Mouse (Mus musculus) CH12.LX (cell line): ENCODE data around the gene Galnt9. TPM values are rescaled to one million over a fixed set of nuclear protein-coding genes. Genes with fewer than 3 reads are reported as not detected.

Experiments
- DNase-seq: peaks from one replicate; pipeline ENCODE4 v3.0.0-alpha.2; 2013; ENCODE audit errors: extremely low read depth
- H3K27ac ChIP-seq: 2 replicates; pipeline ENCODE4 v1.5.1; 2012; ENCODE audit warnings: low read depth, mild to moderate bottlenecking, control low read depth, moderate library complexity; ENCODE audit not compliant: insufficient read depth
- H3K27me3 ChIP-seq: replicated peaks from 2 replicates; pipeline ENCODE3; 2012; ENCODE audit warnings: inconsistent platforms
- H3K36me3 ChIP-seq, 2 experiments: replicated peaks in 1 of 2; 2 replicates each; pipeline versions ENCODE3 to v1.6.1; 2012; ENCODE audit warnings: inconsistent platforms in 1 of 2, low read length in 1 of 2, mild to moderate bottlenecking in 1 of 2, mixed read lengths in 1 of 2, moderate library complexity in 1 of 2; ENCODE audit not compliant: control insufficient read depth in 1 of 2, insufficient read depth in 1 of 2
- H3K4me1 ChIP-seq, 2 experiments: 2 replicates each; pipeline ENCODE4 v1.6.1; 2012; ENCODE audit warnings: inconsistent platforms in 1 of 2, moderate library complexity in 1 of 2; ENCODE audit not compliant: insufficient read depth in 2 of 2, control insufficient read depth in 1 of 2
- H3K4me2 ChIP-seq: 2 replicates; pipeline ENCODE4 v1.6.1; 2012; ENCODE audit warnings: low read depth, mild to moderate bottlenecking, control low read depth; ENCODE audit not compliant: poor library complexity, insufficient read depth, severe bottlenecking
- H3K4me3 ChIP-seq, 3 experiments: fragments of 150-350 bp in 1 of 3; sonication (generic) in 1 of 3; replicated peaks in 1 of 3; 2 replicates each; pipeline versions ENCODE3 to v1.5.1; 2011 to 2012; ENCODE audit warnings: low read depth in 2 of 3, low read length in 2 of 3, mild to moderate bottlenecking in 2 of 3, moderate library complexity in 2 of 3, control low read depth in 1 of 3, improper control_type of control experiment in 1 of 3, inconsistent platforms in 1 of 3, mixed read lengths in 1 of 3; ENCODE audit not compliant: poor library complexity in 1 of 3
- H3K79me2 ChIP-seq: replicated peaks from 2 replicates; pipeline ENCODE4 v1.6.1; 2012; ENCODE audit warnings: mild to moderate bottlenecking, moderate library complexity; ENCODE audit not compliant: control insufficient read depth, poor library complexity, insufficient read depth, severe bottlenecking; ENCODE audit errors: extremely low read depth
- H3K9ac ChIP-seq: 2 replicates; pipeline ENCODE4 v1.6.1; 2012; ENCODE audit warnings: low read depth, mild to moderate bottlenecking, control low read depth, moderate library complexity; ENCODE audit not compliant: insufficient read depth
- H3K9me3 ChIP-seq: replicated peaks from 2 replicates; pipeline ENCODE3; 2012; ENCODE audit warnings: low read length, inconsistent platforms, mixed read lengths
- BHLHE40 ChIP-seq: IDR thresholded peaks from 2 replicates; pipeline ENCODE4 v1.6.1; 2011; ENCODE audit warnings: mild to moderate bottlenecking, low read depth, low read length, improper control_type of control experiment
- CHD1 ChIP-seq: IDR thresholded peaks from 2 replicates; pipeline ENCODE4 v1.6.1; 2012; ENCODE audit warnings: low read depth, low read length, improper control_type of control experiment, inconsistent platforms
- CTCF ChIP-seq, 2 experiments: IDR thresholded peaks in 1 of 2; conservative IDR thresholded peaks in 1 of 2; 2 replicates each; pipeline ENCODE4 v1.5.1; 2011 to 2012; ENCODE audit warnings: low read depth in 2 of 2, low read length in 2 of 2, improper control_type of control experiment in 1 of 2, inconsistent platforms in 1 of 2, mild to moderate bottlenecking in 1 of 2, moderate library complexity in 1 of 2
- E2F4 ChIP-seq: IDR thresholded peaks from 2 replicates; pipeline ENCODE4 v1.6.1; 2011; ENCODE audit warnings: low read depth, low read length, improper control_type of control experiment; ENCODE audit not compliant: insufficient replicate concordance
- ELF1 ChIP-seq: IDR thresholded peaks from 2 replicates; pipeline ENCODE4 v1.6.1; 2014; ENCODE audit warnings: low read depth, mild to moderate bottlenecking, inconsistent platforms, low read length, improper control_type of control experiment
- EP300 ChIP-seq: IDR thresholded peaks from 2 replicates; pipeline ENCODE4 v1.6.1; 2011; ENCODE audit warnings: low read length, improper control_type of control experiment
- GABPA ChIP-seq: IDR thresholded peaks from 2 replicates; pipeline ENCODE4 v1.6.1; 2012; ENCODE audit warnings: low read depth, low read length, improper control_type of control experiment, inconsistent platforms; ENCODE audit not compliant: insufficient replicate concordance
- JUN ChIP-seq: IDR thresholded peaks from 2 replicates; pipeline ENCODE4 v1.6.1; 2011; ENCODE audit warnings: low read depth, mild to moderate bottlenecking, low read length, improper control_type of control experiment, moderate library complexity; ENCODE audit not compliant: insufficient read depth
- JUND ChIP-seq: conservative IDR thresholded peaks from 2 replicates; pipeline ENCODE4 v1.6.1; 2011; ENCODE audit warnings: low read depth, low read length, improper control_type of control experiment
- KAT2A ChIP-seq: IDR thresholded peaks from 2 replicates; pipeline ENCODE4 v1.6.1; 2012; ENCODE audit warnings: low read length, improper control_type of control experiment, inconsistent platforms; ENCODE audit not compliant: insufficient replicate concordance
- MEF2A ChIP-seq: IDR thresholded peaks from 2 replicates; pipeline ENCODE4 v1.6.1; 2014; ENCODE audit warnings: low read depth, mild to moderate bottlenecking, inconsistent platforms, low read length, improper control_type of control experiment, borderline replicate concordance
- MXI1 ChIP-seq: IDR thresholded peaks from 2 replicates; pipeline ENCODE4 v1.6.1; 2011; ENCODE audit warnings: mild to moderate bottlenecking, low read depth, low read length, improper control_type of control experiment
- PAX5 ChIP-seq: IDR thresholded peaks from 2 replicates; pipeline ENCODE4 v1.6.1; 2012; ENCODE audit warnings: low read length, inconsistent platforms, mixed read lengths
- POLR2AphosphoS2 ChIP-seq: IDR thresholded peaks from 2 replicates; pipeline ENCODE4 v1.6.1; 2011; ENCODE audit warnings: low read depth, low read length, improper control_type of control experiment
- RCOR1 ChIP-seq: conservative IDR thresholded peaks from 2 replicates; pipeline ENCODE4 v1.6.1; 2012; ENCODE audit warnings: low read depth, mild to moderate bottlenecking, inconsistent platforms, low read length, improper control_type of control experiment
- SMC3 ChIP-seq: IDR thresholded peaks from 2 replicates; pipeline ENCODE4 v1.6.1; 2011; ENCODE audit warnings: low read depth, low read length, improper control_type of control experiment
- TBP ChIP-seq: conservative IDR thresholded peaks from 2 replicates; pipeline ENCODE4 v1.6.1; 2011; ENCODE audit warnings: low read depth, low read length, improper control_type of control experiment
- USF1 ChIP-seq: IDR thresholded peaks from 2 replicates; pipeline ENCODE4 v1.6.1; 2014; ENCODE audit warnings: low read depth, mild to moderate bottlenecking, inconsistent platforms, low read length, improper control_type of control experiment
- ZNF384 ChIP-seq: IDR thresholded peaks from 2 replicates; pipeline ENCODE4 v1.6.1; 2012; ENCODE audit warnings: low read depth, low read length, improper control_type of control experiment, inconsistent platforms
- dilution Hi-C: fragments of 300-500 bp; cut with MboI; formaldehyde crosslinking; loops from 2 replicates; pipeline ENCODE4 v1.14.3; 2020; ENCODE audit warnings: low sequenced_read_pairs; ENCODE audit not compliant: extremely low pct_unique_long_range_greater_than_20kb, extremely low pct_ligation_motif_present
- in situ Hi-C: fragments of 300-500 bp; cut with MboI; formaldehyde crosslinking; loops from 3 replicates; pipeline ENCODE4 v1.14.3; 2019; ENCODE audit warnings: low sequenced_read_pairs, low pct_ligation_motif_present, low pct_unique_long_range_greater_than_20kb, mixed read lengths
- polyA plus RNA-seq: library from polyadenylated mRNA; unstranded; fragments of >175 nt; gene quantifications from 2 replicates; pipeline ENCODE4 v1.2.1, GENCODE M21; 2012; ENCODE audit warnings: low read depth; ENCODE audit not compliant: insufficient read length
- total RNA-seq, 2 experiments: library from RNA; depleted of rRNA; stranded (reverse); fragments of 300-350 nt in 1 of 2; fragments of >200 nt in 1 of 2; gene quantifications; 2 replicates each; pipeline ENCODE4 v1.2.3; 2012 to 2014

The Galnt9 gene
- total and polyA plus RNA-seq, 3 experiments = not detected

DNA sequence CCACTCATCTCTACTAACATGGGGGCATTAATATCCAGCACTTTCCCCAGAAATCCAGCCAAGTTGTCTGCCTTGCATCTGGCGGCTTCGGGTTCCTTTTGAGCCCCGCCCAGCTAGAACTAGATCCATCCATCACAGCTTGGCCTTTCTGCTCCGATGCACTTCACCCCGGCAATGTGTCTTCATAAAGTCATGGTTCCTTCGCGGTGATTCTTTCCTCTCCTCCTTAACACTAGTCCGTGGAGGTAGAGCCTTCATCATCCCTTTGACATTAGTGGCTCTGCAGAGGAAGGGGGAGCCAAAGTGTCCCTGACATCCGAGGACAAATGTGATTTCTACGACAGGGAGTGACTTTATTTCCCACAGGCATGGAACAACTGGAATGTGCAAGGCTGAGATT lies 46.1 kb upstream of the Galnt9 start:
- Histone ChIP-seq H3K27ac (no peak overlapping the region), H3K4me1 (peaks cover 0 to 4% of the 10 kb centered on the region in 2 experiments; a peak in 1 of 4 replicates), H3K27me3 (peaks cover 6% of the 10 kb centered on the region), H3K36me3 (no peaks in the 10 kb centered on the region), H3K9ac (no peak overlapping the region)
- dilution Hi-C loops = no loop called here
- TF ChIP-seq ZNF384 (no peak), GABPA (no peak), TBP (no peak), BHLHE40 (no peak), ELF1 (no peak), CTCF (conservative IDR thresholded peaks at IDR 0.05 in 1 of 2, IDR thresholded peaks at IDR 0.05 in 1 of 2; ENCODE audit: low read depth in 2 of 2, low read length in 2 of 2) (no peak), PAX5 (no peak), MXI1 (no peak), JUND (no peak)
- TF ChIP-seq, all 38 proteins: peak for 0
- Histone ChIP-seq H3K9me3 (no peaks in the 10 kb centered on the region), H3K4me3 (no peak overlapping the region), H3K4me2 (no peak overlapping the region), H3K79me2 (no peaks in the 10 kb centered on the region)
- in situ Hi-C loops = no loop called here
- DNase-seq = no peak

DNA sequence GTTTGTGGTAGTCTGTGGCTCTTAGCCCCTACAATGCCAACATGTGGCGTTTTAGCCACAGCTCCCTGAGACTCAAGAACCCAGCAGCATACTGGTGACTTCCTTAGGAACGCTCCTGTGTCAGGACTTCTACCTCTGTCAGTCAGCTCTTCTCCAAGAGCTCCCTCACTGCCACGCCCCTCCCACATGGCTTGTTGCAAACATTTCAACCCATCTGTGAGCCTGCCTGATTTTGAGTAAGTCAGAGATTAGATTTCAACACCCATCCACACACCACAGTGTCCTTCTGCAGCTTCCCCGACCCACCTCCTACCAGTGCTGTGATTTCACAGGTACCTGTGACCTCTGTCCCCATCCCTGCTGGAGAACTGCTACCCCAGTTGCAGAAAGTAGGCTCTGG lies 43.9 kb upstream of the Galnt9 start:
- Histone ChIP-seq H3K36me3 (no peaks in the 10 kb centered on the region), H3K4me1 (no peaks in the 10 kb centered on the region), H3K27me3 (peaks cover 6% of the 10 kb centered on the region), H3K9me3 (no peaks in the 10 kb centered on the region), H3K79me2 (no peaks in the 10 kb centered on the region), H3K4me2 (no peak overlapping the region), H3K4me3 (no peak overlapping the region), H3K27ac (no peak overlapping the region), H3K9ac (no peak overlapping the region)
- in situ Hi-C loops (loop anchor here (5.0 kb wide), 1 partner anchor 117 kb away; no protein-coding TSS in a partner anchor), dilution Hi-C loops (no loop called here)
- DNase-seq = no peak
- TF ChIP-seq ELF1 (no peak), CHD1 (no peak), CTCF (conservative IDR thresholded peaks at IDR 0.05 in 1 of 2, IDR thresholded peaks at IDR 0.05 in 1 of 2; ENCODE audit: low read depth in 2 of 2, low read length in 2 of 2) (no peak), EP300 (no peak), MEF2A (no peak), TBP (no peak), KAT2A (no peak), ZNF384 (no peak), MXI1 (no peak), BHLHE40 (no peak), RCOR1 (no peak), POLR2AphosphoS2 (no peak), SMC3 (no peak), USF1 (no peak), GABPA (no peak), E2F4 (no peak), JUN (no peak)
